Mouse (Mus musculus): ENCODE results near the gene Fam69b.

The Fam69b gene

GRCm38 (mm10) chr2:26598462-26598861, 29.8 kb upstream of the Fam69b start:
- no peak for DNase-seq (ENCODE audit: low read depth, low spot score)

GRCm38 (mm10) chr2:26599965-26600364, 28.3 kb upstream of the Fam69b start:
- DNase-seq (ENCODE audit: low read depth, low spot score), result no peak

GRCm38 (mm10) chr2:26600664-26601063, 27.6 kb upstream of the Fam69b start:
- no peak for DNase-seq (ENCODE audit: low read depth, low spot score)

- no peak for DNase-seq (ENCODE audit: low read depth, low spot score)
These were observed 26.7 kb upstream of the Fam69b start for GRCm38 (mm10) chr2:26601595-26601994.

GRCm38 (mm10) chr2:26602631-26603030, 25.6 kb upstream of the Fam69b start:
- DNase-seq (ENCODE audit: low read depth, low spot score), result no peak

GRCm38 (mm10) chr2:26603159-26603558, 25.1 kb upstream of the Fam69b start:
- no peak for DNase-seq (ENCODE audit: low read depth, low spot score)

- DNase-seq (ENCODE audit: low read depth, low spot score), result peak; percentile 63
These were observed 24.3 kb upstream of the Fam69b start, which contains the start of gene Agpat2 for GRCm38 (mm10) chr2:26603720-26604671. TSS of gene Agpat2 (minus strand) at chr2:26604417.

- DNase-seq (ENCODE audit: low read depth, low spot score), result no peak
These were observed 22.9 kb upstream of the Fam69b start for GRCm38 (mm10) chr2:26605331-26605730.

GRCm38 (mm10) chr2:26606579-26606978, 21.7 kb upstream of the Fam69b start:
- no peak for DNase-seq (ENCODE audit: low read depth, low spot score)

GRCm38 (mm10) chr2:26607056-26607910, 21.0 kb upstream of the Fam69b start:
- DNase-seq (ENCODE audit: low read depth, low spot score), result no peak

GRCm38 (mm10) chr2:26608781-26609180, 19.5 kb upstream of the Fam69b start:
- no peak for DNase-seq (ENCODE audit: low read depth, low spot score)

GRCm38 (mm10) chr2:26609261-26609661, 19.0 kb upstream of the Fam69b start:
- DNase-seq (ENCODE audit: low read depth, low spot score), result no peak

- DNase-seq (ENCODE audit: low read depth, low spot score), result no peak
These were observed 17.7 kb upstream of the Fam69b start for GRCm38 (mm10) chr2:26610526-26610925.

GRCm38 (mm10) chr2:26611054-26611453, 17.2 kb upstream of the Fam69b start:
- no peak for DNase-seq (ENCODE audit: low read depth, low spot score)

GRCm38 (mm10) chr2:26611896-26612295, 16.4 kb upstream of the Fam69b start:
- no peak for DNase-seq (ENCODE audit: low read depth, low spot score)

GRCm38 (mm10) chr2:26614903-26615302, 13.4 kb upstream of the Fam69b start:
- DNase-seq (ENCODE audit: low read depth, low spot score), result no peak

GRCm38 (mm10) chr2:26615459-26616124, 12.7 kb upstream of the Fam69b start:
- DNase-seq (ENCODE audit: low read depth, low spot score), result no peak

GRCm38 (mm10) chr2:26617331-26617730, 10.9 kb upstream of the Fam69b start:
- no peak for DNase-seq (ENCODE audit: low read depth, low spot score)

- no peak for DNase-seq (ENCODE audit: low read depth, low spot score)
These were observed 10.3 kb upstream of the Fam69b start for GRCm38 (mm10) chr2:26617928-26618327.

GRCm38 (mm10) chr2:26621246-26621645, 7.0 kb upstream of the Fam69b start:
- no peak for DNase-seq (ENCODE audit: low read depth, low spot score)

GRCm38 (mm10) chr2:26622984-26623383, 5.3 kb upstream of the Fam69b start:
- DNase-seq (ENCODE audit: low read depth, low spot score), result no peak

- no peak for DNase-seq (ENCODE audit: low read depth, low spot score)
These were observed 2.8 kb upstream of the Fam69b start for GRCm38 (mm10) chr2:26625419-26625818.
